Mouse (Mus musculus): ENCODE measurements around the gene Psmd2. TPM values are rescaled to one million over a fixed set of nuclear protein-coding genes. Genes with fewer than 3 reads are reported as not detected.

Psmd2 gene
- polyA plus RNA-seq, 1 experiment from 2014 or later = 355 TPM

DNA sequence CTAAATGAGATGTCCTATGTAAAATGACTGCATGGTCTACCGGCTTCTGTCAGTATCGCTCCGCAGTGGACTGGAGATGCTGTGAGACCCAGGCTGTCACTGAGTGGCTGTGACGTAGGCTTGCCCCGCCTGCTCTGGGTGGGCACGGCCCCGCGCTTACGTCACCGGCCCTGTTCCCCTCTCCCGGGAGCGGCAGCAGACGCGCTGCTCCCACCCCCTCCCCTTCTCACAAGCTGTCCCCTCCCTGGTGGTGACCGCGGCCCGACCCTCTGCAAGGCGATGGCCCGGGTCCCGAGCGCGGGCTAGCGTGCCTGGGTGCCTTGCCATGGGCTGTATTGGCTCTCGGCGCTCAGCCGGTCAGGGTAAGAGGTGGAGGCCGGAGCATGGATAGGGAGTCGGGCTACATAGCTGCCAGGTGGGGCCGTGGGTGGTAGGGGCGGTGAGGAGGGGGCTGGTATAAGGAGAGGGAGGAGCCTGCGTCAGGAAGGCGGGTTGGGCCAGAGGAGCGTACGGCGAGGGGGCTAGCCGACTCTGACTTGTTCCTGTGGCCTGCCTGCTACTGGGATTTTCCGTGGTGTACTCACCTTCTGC, 41.8 kb downstream of the Psmd2 start, which contains the start of gene Fam131a:
Gene Fam131a (plus strand): TSS at position 131 of the 591 bp plus-strand sequence.
- 1% methylated on average over 37 of the region's 37 CpGs for WGBS
- Histone ChIP-seq H3K9ac (peak within 1 kb of the TSS; percentile 71), H3K36me3 (peaks cover 42% of the 10 kb centered on the region), H3K4me3 (peak within 1 kb of the TSS; percentile 62), H3K27ac (peak within 1 kb of the TSS; percentile 83), H3K4me2 (replicated peaks) (peak within 1 kb of the TSS; percentile 77), H3K27me3 (no peaks in the 10 kb centered on the region), H3K9me3 (no peaks in the 10 kb centered on the region), H3K4me1 (peaks cover 40% of the 10 kb centered on the region)
- peak; percentile 93 for ATAC-seq (ENCODE audit: low FRiP score, low read depth)

DNA sequence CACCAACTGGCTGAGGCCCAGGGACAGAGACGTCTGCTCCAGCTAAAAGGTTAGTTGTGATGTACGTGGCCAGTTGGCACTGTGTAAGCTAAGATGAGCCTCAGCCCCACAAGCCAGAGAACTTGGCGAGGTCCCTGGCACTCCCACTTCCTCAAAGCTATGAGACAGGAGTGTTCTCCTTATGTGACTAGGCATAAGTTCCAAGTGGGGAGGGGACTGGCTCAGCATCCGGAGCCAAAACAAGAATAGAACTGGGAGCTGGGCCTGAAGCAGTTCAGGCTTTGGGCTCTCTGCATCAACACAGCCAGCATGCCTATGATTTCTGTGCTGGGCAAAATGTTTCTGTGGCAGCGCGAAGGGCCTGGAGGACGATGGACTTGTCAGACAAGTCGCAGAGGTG, 43.3 kb downstream of the Psmd2 start:
- ATAC-seq (ENCODE audit: low FRiP score, low read depth) = no peak
- H3K4me3 ChIP-seq = no peak overlapping the region
- 82% methylated on average over 8 of the region's 8 CpGs for WGBS
- H3K4me2 ChIP-seq (replicated peaks) = peak overlapping the region; percentile 77
- H3K27ac ChIP-seq = no peak overlapping the region
- H3K36me3 ChIP-seq = peaks cover 32% of the 10 kb centered on the region
- peaks cover 40% of the 10 kb centered on the region for H3K4me1 ChIP-seq
- no peak overlapping the region for H3K9ac ChIP-seq
- no peaks in the 10 kb centered on the region for H3K9me3 ChIP-seq
- no peaks in the 10 kb centered on the region for H3K27me3 ChIP-seq

DNA sequence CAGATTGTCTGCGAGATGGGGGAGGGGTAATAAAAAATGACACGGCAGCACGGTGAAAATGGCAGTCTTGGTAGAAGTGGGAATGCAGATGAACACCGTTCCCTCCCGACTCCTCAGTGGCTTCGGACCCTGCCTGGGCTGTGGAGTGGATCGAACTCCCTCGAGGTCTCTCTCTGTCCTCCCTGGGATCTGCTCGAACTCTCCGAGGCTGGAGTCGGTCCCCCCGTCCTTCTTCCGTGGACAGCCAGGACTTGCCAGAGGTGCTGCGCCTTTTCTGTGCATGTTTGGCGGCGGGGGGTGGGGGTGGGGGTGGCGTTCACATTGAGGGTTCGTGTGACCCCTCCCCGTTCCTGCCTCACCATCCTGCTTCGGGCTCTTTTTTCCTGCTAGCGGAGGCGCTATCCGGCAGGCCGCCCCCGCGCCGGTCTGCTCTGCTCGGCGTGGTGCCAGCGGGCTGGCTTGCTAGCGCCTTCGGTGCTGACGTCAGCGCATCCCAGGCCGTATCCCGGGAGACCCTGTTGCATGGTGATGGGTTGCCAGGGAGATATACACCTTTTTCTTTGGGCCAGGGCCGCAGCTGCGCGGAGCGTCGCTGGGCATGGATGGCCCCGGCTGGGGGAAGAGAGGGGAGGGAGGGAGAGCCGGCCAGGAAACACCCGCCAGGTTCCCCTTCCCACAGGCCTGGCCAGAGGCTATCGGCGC, 44.3 kb downstream of the Psmd2 start:
- peaks cover 45% of the 10 kb centered on the region for H3K4me1 ChIP-seq
- peak overlapping the region; percentile 77 for H3K4me2 ChIP-seq (replicated peaks)
- whole genome bisulfite sequencing = 2% methylated on average over 46 of the region's 46 CpGs
- peak; percentile 60 for ATAC-seq (ENCODE audit: low FRiP score, low read depth)
- H3K9ac ChIP-seq = peak overlapping the region; percentile 66
- peaks cover 22% of the 10 kb centered on the region for H3K36me3 ChIP-seq
- no peaks in the 10 kb centered on the region for H3K9me3 ChIP-seq
- H3K27ac ChIP-seq = no peak overlapping the region; the same call in 1 of the 2 replicates
- H3K27me3 ChIP-seq = no peaks in the 10 kb centered on the region
- H3K4me3 ChIP-seq = peak overlapping the region; percentile 46

DNA sequence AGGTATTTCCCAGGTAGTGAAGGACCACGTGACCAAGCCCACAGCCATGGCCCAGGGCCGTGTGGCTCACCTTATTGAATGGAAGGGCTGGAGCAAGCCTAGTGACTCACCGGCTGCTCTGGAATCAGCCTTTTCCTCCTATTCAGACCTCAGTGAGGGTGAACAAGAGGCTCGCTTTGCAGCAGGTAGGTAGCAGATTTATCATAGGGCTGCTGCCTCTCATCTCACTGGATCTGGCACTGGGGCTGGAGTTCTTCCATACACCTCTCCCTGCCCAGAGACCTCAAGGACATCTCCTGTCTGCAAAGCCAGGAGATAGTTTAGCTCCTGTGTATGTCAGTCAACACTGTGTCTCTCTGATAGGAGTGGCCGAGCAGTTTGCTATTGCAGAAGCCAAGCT, 47.8 kb downstream of the Psmd2 start:
- no peak for ATAC-seq (ENCODE audit: low FRiP score, low read depth)
- no peaks in the 10 kb centered on the region for H3K9me3 ChIP-seq
- H3K27me3 ChIP-seq = no peaks in the 10 kb centered on the region
- H3K9ac ChIP-seq = no peak overlapping the region
- WGBS = 76% methylated on average over 5 of the region's 5 CpGs
- H3K27ac ChIP-seq = no peak overlapping the region
- peaks cover 46% of the 10 kb centered on the region for H3K4me1 ChIP-seq
- no peak overlapping the region for H3K4me2 ChIP-seq (replicated peaks)
- peaks cover 22% of the 10 kb centered on the region for H3K36me3 ChIP-seq
- H3K4me3 ChIP-seq = no peak overlapping the region

DNA sequence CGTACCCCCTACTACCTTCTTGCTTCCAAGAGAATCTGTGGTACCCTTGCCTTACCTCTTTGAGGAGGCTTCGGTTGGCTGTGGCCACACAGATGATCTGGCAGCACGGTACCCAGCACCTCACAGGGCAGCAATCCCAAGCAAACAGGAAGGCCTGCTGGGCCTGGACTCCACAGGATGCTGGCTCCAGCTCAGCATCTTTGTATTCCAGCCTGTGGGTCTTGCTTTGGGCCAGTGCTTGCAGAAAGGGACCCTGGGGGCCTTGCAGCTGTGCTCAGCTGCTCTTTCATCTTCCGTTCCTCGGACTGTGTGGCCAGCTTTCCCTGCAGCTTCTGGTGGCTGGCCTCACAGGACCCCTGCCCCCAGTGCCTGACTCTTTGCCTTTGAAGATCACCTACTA, 48.6 kb downstream of the Psmd2 start:
- Histone ChIP-seq H3K4me3 (no peak overlapping the region), H3K4me2 (replicated peaks) (no peak overlapping the region), H3K4me1 (peaks cover 39% of the 10 kb centered on the region), H3K36me3 (peaks cover 30% of the 10 kb centered on the region), H3K9ac (peak overlapping the region; percentile 19; the same call in 1 of the 2 replicates), H3K9me3 (no peaks in the 10 kb centered on the region), H3K27me3 (no peaks in the 10 kb centered on the region), H3K27ac (peak overlapping the region; percentile 48; the same call in 1 of the 2 replicates)
- WGBS = 21% methylated on average over 5 of the region's 5 CpGs
- no peak for ATAC-seq (ENCODE audit: low FRiP score, low read depth)

DNA sequence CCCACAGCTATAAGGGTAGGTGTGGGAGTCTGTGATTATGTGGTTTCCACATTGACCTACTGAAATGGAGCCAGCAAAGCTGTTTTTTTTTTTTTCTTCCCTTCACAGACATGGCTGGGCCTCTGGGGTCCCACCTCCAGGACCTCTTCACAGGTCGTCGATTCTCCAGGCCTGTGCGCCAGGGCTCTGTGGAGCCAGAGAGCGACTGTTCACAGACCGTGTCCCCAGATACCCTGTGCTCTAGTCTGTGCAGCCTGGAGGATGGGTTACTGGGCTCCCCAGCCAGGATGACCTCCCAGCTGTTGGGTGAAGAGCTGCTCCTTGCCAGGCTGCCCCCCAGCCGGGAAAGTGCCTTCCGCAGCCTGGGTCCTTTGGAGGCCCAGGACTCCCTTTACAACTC, 49.9 kb downstream of the Psmd2 start:
- H3K27me3 ChIP-seq = no peaks in the 10 kb centered on the region
- peak overlapping the region; percentile 54 for H3K9ac ChIP-seq
- H3K4me1 ChIP-seq = peaks cover 27% of the 10 kb centered on the region
- H3K36me3 ChIP-seq = peaks cover 42% of the 10 kb centered on the region
- peak; percentile 17; the same call in 1 of the 2 replicates for ATAC-seq (ENCODE audit: low FRiP score, low read depth)
- 40% methylated on average over 7 of the region's 7 CpGs for WGBS
- peak overlapping the region; percentile 69; the same call in 1 of the 2 replicates for H3K27ac ChIP-seq
- peak overlapping the region; percentile 41 for H3K4me2 ChIP-seq (replicated peaks)
- no peaks in the 10 kb centered on the region for H3K9me3 ChIP-seq
- H3K4me3 ChIP-seq = no peak overlapping the region

DNA sequence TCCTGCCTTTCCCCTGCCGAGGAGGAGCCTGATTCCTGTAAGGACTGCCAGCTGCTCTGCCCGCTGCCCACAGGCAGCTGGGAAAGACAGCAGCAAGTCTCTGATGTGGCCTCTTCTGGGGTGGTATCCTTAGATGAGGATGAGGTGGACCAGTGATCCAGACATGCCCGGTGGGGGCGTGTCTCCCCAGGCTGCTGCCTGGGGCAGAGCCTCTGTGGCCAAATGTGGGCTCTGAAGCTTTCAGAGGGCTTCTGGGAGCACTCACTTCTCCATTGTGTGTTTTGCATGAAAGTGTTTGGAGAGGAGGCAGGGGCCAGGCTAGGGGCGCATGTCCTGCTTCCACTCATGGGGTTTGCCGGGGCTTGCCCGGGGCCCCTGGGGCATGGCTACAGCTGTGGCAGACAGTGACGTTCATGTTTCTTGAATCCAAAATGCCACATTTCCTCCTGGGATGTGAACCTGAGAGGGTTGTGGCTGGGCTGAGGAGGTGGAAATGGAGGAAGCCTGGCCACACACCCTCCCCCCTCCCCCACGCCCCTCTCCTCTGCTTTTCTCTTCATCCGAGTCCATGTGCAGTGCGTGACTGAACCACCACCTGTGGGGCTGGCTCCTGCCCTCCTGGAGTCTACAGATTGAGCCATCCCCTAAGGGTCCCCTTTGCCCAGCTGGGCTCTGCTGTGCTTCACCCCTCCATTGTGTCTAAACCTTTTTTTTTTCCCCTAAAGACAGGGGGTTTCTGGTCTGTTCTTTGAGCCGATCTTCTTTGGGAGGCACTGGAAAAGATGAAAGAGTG, 50.5 kb downstream of the Psmd2 start:
- ATAC-seq (ENCODE audit: low FRiP score, low read depth) = peak; percentile 35; the same call in 1 of the 2 replicates
- WGBS = 14% methylated on average over 12 of the region's 12 CpGs
- peak overlapping the region; percentile 41 for H3K4me2 ChIP-seq (replicated peaks)
- peaks cover 22% of the 10 kb centered on the region for H3K4me1 ChIP-seq
- peak overlapping the region; percentile 10; the same call in 1 of the 2 replicates for H3K4me3 ChIP-seq
- H3K27me3 ChIP-seq = no peaks in the 10 kb centered on the region
- H3K9me3 ChIP-seq = no peaks in the 10 kb centered on the region
- peaks cover 49% of the 10 kb centered on the region for H3K36me3 ChIP-seq
- peak overlapping the region; percentile 54 for H3K9ac ChIP-seq
- peak overlapping the region; percentile 69 for H3K27ac ChIP-seq

DNA sequence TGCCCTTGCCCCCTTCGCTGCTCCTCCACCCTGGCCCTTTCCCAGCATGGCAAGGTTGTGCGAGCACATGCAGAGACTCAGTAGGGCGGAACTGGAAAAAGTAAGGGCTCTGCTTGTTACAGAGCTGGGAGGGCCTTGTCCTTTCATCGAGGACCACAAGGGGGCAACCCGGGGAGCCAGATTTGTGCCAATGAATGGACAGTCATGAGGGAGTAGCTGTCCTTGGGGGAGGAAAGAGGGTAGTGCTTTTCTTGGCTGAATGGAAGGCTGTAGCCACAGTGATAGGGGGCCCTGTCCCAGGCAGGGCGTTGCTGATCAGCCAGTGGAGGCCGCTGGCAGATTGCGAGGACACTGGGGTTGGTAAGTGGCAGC, 51.1 kb downstream of the Psmd2 start:
- 10% methylated on average over 8 of the region's 8 CpGs for WGBS
- 0 out of 2 replicates have a peak overlapping the region, but pooled peaks have one; percentile 48 for H3K9ac ChIP-seq
- H3K9me3 ChIP-seq = no peaks in the 10 kb centered on the region
- ATAC-seq (ENCODE audit: low FRiP score, low read depth) = peak; percentile 68; the same call in 1 of the 2 replicates
- H3K27ac ChIP-seq = peak overlapping the region; percentile 69; the same call in 1 of the 2 replicates
- no peaks in the 10 kb centered on the region for H3K27me3 ChIP-seq
- no peak overlapping the region for H3K4me3 ChIP-seq
- H3K4me2 ChIP-seq (replicated peaks) = peak overlapping the region; percentile 41
- peaks cover 22% of the 10 kb centered on the region for H3K4me1 ChIP-seq
- peaks cover 54% of the 10 kb centered on the region for H3K36me3 ChIP-seq

DNA sequence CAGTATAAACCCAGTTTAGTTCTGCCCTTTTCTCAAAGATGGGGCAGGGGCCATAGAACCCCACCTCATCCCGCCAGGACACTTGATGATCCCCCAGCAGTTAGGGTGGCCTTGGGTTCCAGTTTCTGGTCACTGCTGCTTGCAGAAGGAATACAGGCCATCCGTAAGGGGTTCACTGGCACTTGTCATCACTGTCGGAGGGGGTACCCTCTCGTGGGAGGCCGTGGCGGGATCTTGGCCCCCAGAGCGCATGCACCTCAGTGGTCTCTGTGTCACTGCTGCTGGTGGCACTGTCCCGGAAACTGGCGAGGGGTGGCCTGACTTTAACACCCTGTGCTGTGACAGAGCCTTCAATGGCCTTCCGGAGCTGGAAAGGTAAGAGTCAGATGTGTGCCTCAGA, 51.6 kb downstream of the Psmd2 start:
- H3K27me3 ChIP-seq = no peaks in the 10 kb centered on the region
- no peak overlapping the region for H3K4me3 ChIP-seq
- WGBS = 94% methylated on average over 10 of the region's 10 CpGs
- ATAC-seq (ENCODE audit: low FRiP score, low read depth) = no peak
- H3K4me2 ChIP-seq (replicated peaks) = no peak overlapping the region
- no peak overlapping the region; the same call in 1 of the 2 replicates for H3K9ac ChIP-seq
- H3K36me3 ChIP-seq = peaks cover 60% of the 10 kb centered on the region
- H3K4me1 ChIP-seq = peaks cover 22% of the 10 kb centered on the region
- no peak overlapping the region for H3K27ac ChIP-seq
- H3K9me3 ChIP-seq = no peaks in the 10 kb centered on the region

DNA sequence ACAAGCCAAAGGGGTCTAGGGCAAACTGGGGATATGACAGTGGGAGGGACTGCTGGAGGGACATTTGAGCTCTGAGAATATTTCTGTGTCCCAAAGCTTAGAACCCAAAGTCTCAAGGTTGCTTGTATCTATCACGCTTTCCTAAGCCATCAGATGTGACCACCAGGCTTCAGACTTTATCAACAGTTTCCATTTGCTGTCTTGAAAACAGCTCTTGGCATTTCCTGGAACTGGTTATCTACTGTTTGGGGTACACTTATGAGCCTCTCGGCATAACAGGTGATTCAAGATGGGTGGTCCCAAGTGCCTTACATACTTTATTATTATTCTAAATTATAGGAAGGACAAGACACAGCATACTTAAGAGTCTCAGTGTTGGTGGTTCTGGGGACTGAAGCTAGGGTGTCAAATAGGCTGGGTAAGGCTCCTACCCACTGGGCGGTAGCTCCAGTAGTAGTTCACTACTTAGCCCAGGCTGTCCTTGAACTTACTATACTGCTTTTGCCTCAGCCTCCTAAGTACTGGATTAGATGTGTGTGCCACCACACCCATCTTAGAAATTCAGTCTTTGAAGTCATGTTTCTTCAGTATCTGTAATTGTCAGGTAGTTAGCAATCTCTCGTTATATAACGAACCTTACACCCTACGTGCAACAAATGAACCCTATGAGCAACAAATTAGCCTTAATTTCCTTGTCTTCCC, 52.4 kb downstream of the Psmd2 start:
- no peak overlapping the region for H3K27ac ChIP-seq
- no peaks in the 10 kb centered on the region for H3K9me3 ChIP-seq
- WGBS = 83% methylated on average over 6 of the region's 6 CpGs
- H3K9ac ChIP-seq = no peak overlapping the region
- no peak overlapping the region for H3K4me3 ChIP-seq
- peaks cover 68% of the 10 kb centered on the region for H3K36me3 ChIP-seq
- H3K27me3 ChIP-seq = no peaks in the 10 kb centered on the region
- peaks cover 22% of the 10 kb centered on the region for H3K4me1 ChIP-seq
- ATAC-seq (ENCODE audit: low FRiP score, low read depth) = no peak
- no peak overlapping the region for H3K4me2 ChIP-seq (replicated peaks)

DNA sequence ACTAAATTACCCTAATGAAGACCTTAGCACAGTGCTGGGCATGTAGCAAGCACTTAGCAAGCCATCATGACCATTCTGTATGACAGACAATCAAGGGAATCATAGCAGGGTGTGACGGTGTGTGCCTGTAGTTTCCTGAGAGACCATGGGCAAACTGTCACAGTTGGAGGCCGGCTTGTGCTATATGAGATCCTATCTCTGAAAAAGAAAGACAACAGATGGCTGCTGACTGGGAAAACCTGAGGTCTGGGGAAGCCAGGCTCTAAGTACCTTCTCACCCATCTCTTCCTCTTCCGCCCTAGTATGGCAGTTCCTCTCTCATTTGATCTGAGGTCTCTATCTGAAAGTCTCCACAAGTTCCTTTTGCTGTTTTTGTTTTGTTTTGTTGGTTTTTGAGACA, 54.3 kb downstream of the Psmd2 start:
- Histone ChIP-seq H3K9ac (no peak overlapping the region), H3K27ac (no peak overlapping the region), H3K4me2 (replicated peaks) (no peak overlapping the region), H3K27me3 (no peaks in the 10 kb centered on the region), H3K36me3 (peaks cover 81% of the 10 kb centered on the region), H3K4me1 (peaks cover 17% of the 10 kb centered on the region), H3K4me3 (no peak overlapping the region), H3K9me3 (no peaks in the 10 kb centered on the region)
- ATAC-seq (ENCODE audit: low FRiP score, low read depth) = no peak
- 80% methylated on average over 3 of the region's 3 CpGs for WGBS
